Mouse (Mus musculus): ENCODE results near the gene Tbc1d23. TPM values are rescaled to one million over a fixed set of nuclear protein-coding genes. Genes with fewer than 3 reads are reported as not detected.

Tbc1d23 gene
- polyA plus RNA-seq, 2 experiments = 5.4 to 6.6 TPM

GRCm38 (mm10) chr16:57162841-57163240, 68.5 kb downstream of the Tbc1d23 start:
- H3K4me3 ChIP-seq (ENCODE audit: insufficient read depth in 1 of 2, low read depth in 2 of 2, low read length in 2 of 2) = no peak overlapping the region
- peaks cover 7% of the 10 kb centered on the region for H3K36me3 ChIP-seq (replicated peaks; ENCODE audit: control insufficient read depth, insufficient read depth, low read depth)
- H3K9ac ChIP-seq (replicated peaks) = no peak overlapping the region
- DNase-seq (ENCODE audit: low read depth in 3 of 3, low spot score in 3 of 3) (no peak), ATAC-seq (ENCODE audit: insufficient read depth) (no peak)
- 75% methylated on average over 5 of the region's 5 CpGs for WGBS (ENCODE audit: insufficient replicate concordance)
- H3K27ac ChIP-seq = no peak overlapping the region
- peaks cover 5 to 8% of the 10 kb centered on the region in 2 experiments; a peak in 3 of 4 replicates for H3K4me1 ChIP-seq (replicated peaks; ENCODE audit: control insufficient read depth in 2 of 2, insufficient read depth in 2 of 2, low read length in 1 of 2)
- TF ChIP-seq EP300 (IDR thresholded peaks at IDR 0.05; ENCODE audit: low read depth) = no peak
- no peak for TF ChIP-seq CTCF (IDR thresholded peaks at IDR 0.05; ENCODE audit: low read depth)
- H3K9me3 ChIP-seq (ENCODE audit: control insufficient read depth, low read length) = no peaks in the 10 kb centered on the region
- H3K27me3 ChIP-seq (ENCODE audit: control insufficient read depth, insufficient read depth, low read length) = no peaks in the 10 kb centered on the region
- no peak overlapping the region for H3K4me2 ChIP-seq (ENCODE audit: low read depth)

- WGBS (ENCODE audit: insufficient replicate concordance) = 56% methylated on average over 7 of the region's 7 CpGs
- no peaks in the 10 kb centered on the region for H3K9me3 ChIP-seq (ENCODE audit: control insufficient read depth, low read length)
- DNase-seq (ENCODE audit: low read depth in 3 of 3, low spot score in 3 of 3) (no peak), ATAC-seq (ENCODE audit: insufficient read depth) (no peak)
- H3K9ac ChIP-seq (replicated peaks) = no peak overlapping the region
- H3K4me2 ChIP-seq (ENCODE audit: low read depth) = no peak overlapping the region
- H3K27me3 ChIP-seq (ENCODE audit: control insufficient read depth, insufficient read depth, low read length) = no peaks in the 10 kb centered on the region
- H3K27ac ChIP-seq = no peak overlapping the region
- peaks cover 10% of the 10 kb centered on the region for H3K36me3 ChIP-seq (replicated peaks; ENCODE audit: control insufficient read depth, insufficient read depth, low read depth)
- no peak overlapping the region for H3K4me3 ChIP-seq (ENCODE audit: insufficient read depth in 1 of 2, low read depth in 2 of 2, low read length in 2 of 2)
- TF ChIP-seq CTCF (IDR thresholded peaks at IDR 0.05; ENCODE audit: low read depth) = no peak
- TF ChIP-seq EP300 (IDR thresholded peaks at IDR 0.05; ENCODE audit: low read depth) = no peak
- peaks cover 2 to 3% of the 10 kb centered on the region in 2 experiments; a peak in 2 of 4 replicates for H3K4me1 ChIP-seq (replicated peaks; ENCODE audit: control insufficient read depth in 2 of 2, insufficient read depth in 2 of 2, low read length in 1 of 2)
These were observed 71.5 kb downstream of the Tbc1d23 start for GRCm38 (mm10) chr16:57159835-57160234.

DNA sequence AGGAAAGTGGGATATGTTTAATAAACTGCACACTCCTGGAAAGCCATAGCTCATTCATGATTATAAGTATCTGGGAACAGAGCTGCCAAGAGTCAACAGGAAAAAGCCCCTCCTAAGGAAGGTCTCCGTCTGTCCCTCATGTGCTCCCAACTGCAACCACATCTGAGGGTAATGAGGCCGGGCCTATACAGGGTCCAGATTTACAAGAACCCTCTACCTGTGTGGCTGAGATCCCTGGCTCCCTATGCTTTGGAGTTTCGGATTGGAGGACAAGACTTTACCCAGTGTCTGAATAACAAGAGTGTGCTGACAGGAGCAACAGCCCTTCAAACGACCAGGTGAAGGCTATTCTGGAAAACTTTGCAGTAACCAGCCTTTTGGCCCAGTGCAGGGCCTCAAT, 73.6 kb downstream of the Tbc1d23 start:
- Histone ChIP-seq H3K27me3 (ENCODE audit: control insufficient read depth, insufficient read depth, low read length) (no peaks in the 10 kb centered on the region), H3K9me3 (ENCODE audit: control insufficient read depth, low read length) (no peaks in the 10 kb centered on the region), H3K4me3 (ENCODE audit: insufficient read depth in 1 of 2, low read depth in 2 of 2, low read length in 2 of 2) (no peak overlapping the region), H3K9ac (replicated peaks) (no peak overlapping the region), H3K27ac (no peak overlapping the region), H3K4me2 (ENCODE audit: low read depth) (no peak overlapping the region), H3K4me1 (replicated peaks; ENCODE audit: control insufficient read depth in 2 of 2, insufficient read depth in 2 of 2, low read length in 1 of 2) (peaks cover 2 to 3% of the 10 kb centered on the region in 2 experiments; a peak in 2 of 4 replicates), H3K36me3 (replicated peaks; ENCODE audit: control insufficient read depth, insufficient read depth, low read depth) (peaks cover 18% of the 10 kb centered on the region)
- DNase-seq (ENCODE audit: low read depth in 3 of 3, low spot score in 3 of 3) = no peak
- WGBS (ENCODE audit: insufficient replicate concordance) = 57% methylated on average over 4 of the region's 4 CpGs
- TF ChIP-seq EP300 (IDR thresholded peaks at IDR 0.05; ENCODE audit: low read depth) (no peak), CTCF (IDR thresholded peaks at IDR 0.05; ENCODE audit: low read depth) (no peak)
- no peak for ATAC-seq (ENCODE audit: insufficient read depth)

DNA sequence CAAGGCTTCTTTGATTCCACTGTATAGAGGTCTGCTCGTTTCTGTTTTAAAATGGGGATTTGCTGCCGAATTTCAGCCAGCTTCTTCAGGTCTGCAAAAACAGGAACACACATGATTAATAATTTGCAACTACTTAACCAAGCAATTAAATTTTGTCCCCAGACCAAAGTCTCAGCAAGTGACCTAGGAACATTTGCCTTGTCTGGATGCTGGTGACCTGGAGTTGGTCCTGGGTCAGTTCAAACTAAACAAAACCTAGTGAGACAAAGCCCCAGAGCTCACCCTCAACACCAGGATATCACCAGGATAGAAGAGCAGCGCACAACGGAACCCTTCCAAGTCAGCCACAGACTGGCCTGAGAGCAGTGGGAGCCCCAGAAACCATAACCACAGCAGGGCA, 74.2 kb downstream of the Tbc1d23 start:
- Histone ChIP-seq H3K4me1 (replicated peaks; ENCODE audit: control insufficient read depth in 2 of 2, insufficient read depth in 2 of 2, low read length in 1 of 2) (peaks cover 2 to 3% of the 10 kb centered on the region in 2 experiments; a peak in 2 of 4 replicates), H3K9me3 (ENCODE audit: control insufficient read depth, low read length) (no peaks in the 10 kb centered on the region), H3K9ac (replicated peaks) (no peak overlapping the region), H3K4me3 (ENCODE audit: insufficient read depth in 1 of 2, low read depth in 2 of 2, low read length in 2 of 2) (no peak overlapping the region), H3K4me2 (ENCODE audit: low read depth) (no peak overlapping the region), H3K36me3 (replicated peaks; ENCODE audit: control insufficient read depth, insufficient read depth, low read depth) (peaks cover 18% of the 10 kb centered on the region), H3K27me3 (ENCODE audit: control insufficient read depth, insufficient read depth, low read length) (no peaks in the 10 kb centered on the region), H3K27ac (no peak overlapping the region)
- no peak for TF ChIP-seq EP300 (IDR thresholded peaks at IDR 0.05; ENCODE audit: low read depth)
- TF ChIP-seq CTCF (IDR thresholded peaks at IDR 0.05; ENCODE audit: low read depth) = no peak
- ATAC-seq (ENCODE audit: insufficient read depth) (no peak), DNase-seq (ENCODE audit: low read depth in 3 of 3, low spot score in 3 of 3) (no peak)
- WGBS (ENCODE audit: insufficient replicate concordance) = 74% methylated on average over 4 of the region's 4 CpGs

DNA sequence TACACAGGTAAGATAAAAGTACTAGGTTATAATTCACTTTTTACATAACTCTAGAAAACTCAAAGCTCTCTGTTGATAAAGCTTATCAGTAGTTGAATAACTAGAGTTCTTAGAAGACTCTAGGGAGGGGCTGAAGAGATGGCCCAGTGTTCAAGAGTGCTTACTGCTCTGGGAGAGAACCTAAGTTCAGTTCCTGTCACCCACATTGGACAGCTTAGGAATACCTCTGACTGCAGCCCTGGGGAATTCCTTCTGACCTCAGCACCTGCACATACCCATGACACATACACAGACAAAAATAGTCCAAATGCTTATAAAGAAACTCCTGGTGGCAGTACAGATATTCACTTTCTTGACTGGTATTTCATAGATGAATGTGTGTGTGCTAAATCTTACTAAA, 75.4 kb downstream of the Tbc1d23 start:
- H3K4me3 ChIP-seq (ENCODE audit: insufficient read depth in 1 of 2, low read depth in 2 of 2, low read length in 2 of 2) = no peak overlapping the region
- ATAC-seq (ENCODE audit: insufficient read depth) = peak; percentile 66
- no peak overlapping the region for H3K27ac ChIP-seq
- peaks cover 16% of the 10 kb centered on the region for H3K36me3 ChIP-seq (replicated peaks; ENCODE audit: control insufficient read depth, insufficient read depth, low read depth)
- no peaks in the 10 kb centered on the region for H3K9me3 ChIP-seq (ENCODE audit: control insufficient read depth, low read length)
- no peaks in the 10 kb centered on the region for H3K27me3 ChIP-seq (ENCODE audit: control insufficient read depth, insufficient read depth, low read length)
- no peak overlapping the region for H3K9ac ChIP-seq (replicated peaks)
- DNase-seq (ENCODE audit: low read depth in 3 of 3, low spot score in 3 of 3) = peak in 1 of 3 experiments; percentile 27
- no peak for TF ChIP-seq EP300 (IDR thresholded peaks at IDR 0.05; ENCODE audit: low read depth)
- no peak for TF ChIP-seq CTCF (IDR thresholded peaks at IDR 0.05; ENCODE audit: low read depth)
- H3K4me2 ChIP-seq (ENCODE audit: low read depth) = no peak overlapping the region; the same call in 1 of the 2 replicates
- peaks cover 2 to 3% of the 10 kb centered on the region in 2 experiments; a peak in 2 of 4 replicates for H3K4me1 ChIP-seq (replicated peaks; ENCODE audit: control insufficient read depth in 2 of 2, insufficient read depth in 2 of 2, low read length in 1 of 2)

Measured in liver, embryonic 14.5 days (tissue).